Mouse (Mus musculus) layer of hippocampus, adult 9-11 months (tissue): ENCODE results near the gene Cyb5b.

ENCODE experiments used
- DNase-seq: peaks from one replicate; pipeline ENCODE4 v3.0.0; 2022

Cyb5b gene

GRCm38 (mm10) chr8:107233718-107234117 is 83.3 kb downstream of the Cyb5b start:
- no peak for DNase-seq
